Mouse (Mus musculus) left cerebral cortex, postnatal 4 days (tissue): ENCODE results near the gene Phf2. TPM values are rescaled to one million over a fixed set of nuclear protein-coding genes. Genes with fewer than 3 reads are reported as not detected.

Experiments
- DNase-seq: peaks from one replicate; pipeline ENCODE4 v3.0.0-alpha.2; 2022
- intact Hi-C: fragments of 180-260 bp; cut with DNase I; formaldehyde crosslinking; loops from one replicate; pipeline ENCODE4 v1.15.1; 2025
- total RNA-seq, 2 experiments: library from RNA; stranded (reverse); gene quantifications; 2 replicates each; pipeline ENCODE4 v1.2.3; 2021

The Phf2 gene
- total RNA-seq, 2 experiments from 2014 or later: 36.3 to 37.0 TPM

GRCm38 (mm10) chr13:48756769-48757168, 114.2 kb downstream of the Phf2 start:
- DNase-seq: no peak
- intact Hi-C loops: no loop called here

Other genes with a start within 250 kb of the Phf2 start
- 10 to 100 TPM; 21.9 to 23.2 TPM for gene Ptpdc1, start 245.5 kb downstream of the Phf2 start, total RNA-seq
- gene Barx1, start 208.1 kb downstream of the Phf2 start, total RNA-seq: not detected
- 10 to 100 TPM; 76.8 to 77.6 TPM for gene Fam120a, start 96.9 kb upstream of the Phf2 start, total RNA-seq